Mouse (Mus musculus) gonadal fat pad, adult 2 months (tissue): ENCODE data around the gene Dnajb12. TPM values are rescaled to one million over a fixed set of nuclear protein-coding genes. Genes with fewer than 3 reads are reported as not detected.

Experiments used
- DNase-seq: peaks from one replicate; pipeline ENCODE4 v3.0.0-alpha.2; 2012; ENCODE audit warnings: low read depth
- polyA plus RNA-seq: library from polyadenylated mRNA; depleted of rRNA; stranded (reverse); fragments of >200 nt; gene quantifications from 2 replicates; pipeline ENCODE4 v1.2.3, GENCODE M21; 2012; rRNA removed

Gene Dnajb12
- polyA plus RNA-seq: 50.2 and 73.4 TPM in 2 replicates

GRCm38 (mm10) chr10:59879255-59880028 is at the start of gene Dnajb12:
Gene Dnajb12, plus strand, starts transcription at chr10:59879556.
- DNase-seq: no peak

DNA sequence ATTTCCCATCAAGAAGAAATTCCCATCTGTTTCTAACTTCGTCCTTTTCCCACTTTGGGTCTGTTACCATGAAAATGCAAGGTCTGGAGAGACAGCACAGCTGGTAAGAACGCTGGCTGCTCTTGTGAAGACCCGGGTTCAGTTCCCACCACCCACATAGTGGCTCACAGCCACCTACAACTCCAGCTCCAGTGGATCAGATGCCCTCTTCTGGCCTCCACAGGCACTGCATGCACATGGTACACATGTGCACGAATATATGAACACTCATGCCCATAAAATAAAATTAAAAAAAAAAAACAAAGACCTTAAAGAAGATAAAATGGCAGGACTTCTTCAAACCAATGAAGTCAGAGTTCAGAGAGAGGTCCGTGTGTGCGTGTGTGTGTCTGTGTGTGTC is 49.5 kb upstream of the Dnajb12 start:
- DNase-seq: no peak

GRCm38 (mm10) chr10:59831950-59832349 is 47.4 kb upstream of the Dnajb12 start:
- no peak for DNase-seq

GRCm38 (mm10) chr10:59835301-59836155 is 43.8 kb upstream of the Dnajb12 start:
- no peak for DNase-seq

DNA sequence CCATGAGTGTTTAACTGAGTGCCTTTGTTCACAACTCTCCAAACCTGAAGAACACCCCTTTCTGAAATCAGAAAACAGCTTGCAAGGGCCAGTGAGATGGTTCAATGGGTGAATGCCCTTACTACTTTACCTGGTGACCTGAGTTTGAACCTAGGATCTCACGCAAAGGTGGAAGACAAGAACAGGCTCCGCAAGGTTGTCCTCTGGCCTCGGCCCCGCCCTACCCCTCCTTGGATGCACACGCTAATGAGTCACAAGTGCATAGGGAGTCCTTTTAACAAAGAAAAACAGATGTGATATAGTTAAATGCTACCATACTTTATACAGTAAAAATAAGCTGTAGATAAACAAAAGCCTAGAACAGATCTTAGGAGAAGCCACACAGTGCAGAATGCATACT is 41.9 kb upstream of the Dnajb12 start:
- no peak for DNase-seq

GRCm38 (mm10) chr10:59841434-59841833 is 37.9 kb upstream of the Dnajb12 start:
- DNase-seq: no peak

- no peak for DNase-seq
Observed at GRCm38 (mm10) chr10:59843125-59843524, 36.2 kb upstream of the Dnajb12 start.

GRCm38 (mm10) chr10:59844686-59845085 is 34.7 kb upstream of the Dnajb12 start:
- no peak for DNase-seq

GRCm38 (mm10) chr10:59846416-59846815 is 32.9 kb upstream of the Dnajb12 start:
- no peak for DNase-seq

GRCm38 (mm10) chr10:59848079-59848877 is 31.1 kb upstream of the Dnajb12 start:
- DNase-seq: no peak

GRCm38 (mm10) chr10:59848953-59849352 is 30.4 kb upstream of the Dnajb12 start:
- no peak for DNase-seq

- no peak for DNase-seq
Observed at GRCm38 (mm10) chr10:59849371-59849770, 30.0 kb upstream of the Dnajb12 start.

GRCm38 (mm10) chr10:59857157-59857556 is 22.2 kb upstream of the Dnajb12 start:
- no peak for DNase-seq

DNA sequence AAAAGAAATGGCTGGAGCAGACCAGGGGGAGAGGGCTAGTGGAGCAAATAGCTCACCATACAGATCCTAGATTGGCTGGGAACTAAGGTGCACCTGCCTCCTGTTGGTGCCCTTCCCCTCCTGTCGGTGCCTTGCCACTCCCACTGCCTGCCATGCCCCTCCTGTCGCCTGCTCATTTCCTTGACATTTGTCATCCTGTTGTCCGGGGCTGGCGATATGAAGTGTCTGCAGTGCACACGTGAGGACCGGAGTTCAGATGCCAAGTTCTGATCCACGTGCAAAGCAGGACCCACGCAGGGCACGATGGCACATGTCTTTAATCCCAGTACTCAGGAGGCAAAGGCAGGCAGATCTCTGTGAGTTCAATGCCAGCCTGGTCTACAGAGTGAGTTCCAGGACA is 18.7 kb upstream of the Dnajb12 start:
- DNase-seq: no peak

DNA sequence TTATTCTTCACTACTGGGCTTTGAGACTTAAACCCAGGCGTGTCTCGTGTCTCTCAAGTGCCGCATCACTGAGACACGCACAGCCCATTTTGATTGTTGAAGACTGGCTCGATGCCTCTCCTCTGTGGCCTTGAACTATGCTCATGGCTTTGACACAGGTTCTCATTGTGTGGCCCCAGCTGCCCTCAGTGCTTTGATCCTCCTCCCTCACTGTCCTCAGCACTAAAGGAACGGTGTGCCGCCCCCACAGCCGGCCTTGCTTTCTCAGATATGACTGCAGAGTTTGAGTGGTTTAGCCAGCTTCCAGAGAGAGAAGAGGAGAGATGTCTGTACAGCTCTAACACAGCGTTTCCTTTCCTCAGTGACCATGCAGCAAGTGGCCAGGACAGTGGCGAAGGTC is 18.2 kb upstream of the Dnajb12 start:
- DNase-seq: no peak

- DNase-seq: no peak
Observed at GRCm38 (mm10) chr10:59862816-59863440, 16.4 kb upstream of the Dnajb12 start.

- no peak for DNase-seq
Observed at GRCm38 (mm10) chr10:59863620-59864019, 15.7 kb upstream of the Dnajb12 start.

DNA sequence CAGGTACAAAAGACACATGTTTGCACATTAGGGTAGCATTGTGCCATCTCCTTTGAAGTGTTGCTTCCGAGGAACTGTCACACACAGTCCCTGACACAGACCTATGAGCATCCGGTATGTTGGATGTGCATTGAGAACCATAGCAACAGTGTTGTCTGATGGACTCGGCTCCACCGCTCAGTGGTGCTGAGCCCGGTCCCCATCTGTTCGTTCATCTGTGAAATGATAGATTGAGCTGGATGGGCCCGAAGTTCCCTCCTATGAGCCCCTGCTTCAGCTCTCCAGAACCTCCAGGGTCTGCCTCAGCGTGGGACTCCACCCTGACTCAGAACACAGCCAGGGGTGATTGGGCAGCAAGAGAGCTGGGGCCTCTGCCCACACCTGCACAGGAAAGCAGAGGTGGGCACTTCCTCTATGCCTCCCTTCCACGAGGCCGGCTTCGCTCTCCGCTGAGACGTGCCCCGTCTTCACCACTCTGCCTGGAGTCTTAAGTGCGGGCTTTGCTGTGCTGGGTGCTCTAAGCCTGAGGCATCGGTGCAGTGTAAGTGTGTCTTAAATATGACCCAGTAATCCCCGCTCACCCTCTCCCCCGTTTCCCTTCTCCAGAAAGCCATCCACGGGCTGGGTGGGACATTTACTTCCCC is 15.0 kb upstream of the Dnajb12 start:
- no peak for DNase-seq

DNA sequence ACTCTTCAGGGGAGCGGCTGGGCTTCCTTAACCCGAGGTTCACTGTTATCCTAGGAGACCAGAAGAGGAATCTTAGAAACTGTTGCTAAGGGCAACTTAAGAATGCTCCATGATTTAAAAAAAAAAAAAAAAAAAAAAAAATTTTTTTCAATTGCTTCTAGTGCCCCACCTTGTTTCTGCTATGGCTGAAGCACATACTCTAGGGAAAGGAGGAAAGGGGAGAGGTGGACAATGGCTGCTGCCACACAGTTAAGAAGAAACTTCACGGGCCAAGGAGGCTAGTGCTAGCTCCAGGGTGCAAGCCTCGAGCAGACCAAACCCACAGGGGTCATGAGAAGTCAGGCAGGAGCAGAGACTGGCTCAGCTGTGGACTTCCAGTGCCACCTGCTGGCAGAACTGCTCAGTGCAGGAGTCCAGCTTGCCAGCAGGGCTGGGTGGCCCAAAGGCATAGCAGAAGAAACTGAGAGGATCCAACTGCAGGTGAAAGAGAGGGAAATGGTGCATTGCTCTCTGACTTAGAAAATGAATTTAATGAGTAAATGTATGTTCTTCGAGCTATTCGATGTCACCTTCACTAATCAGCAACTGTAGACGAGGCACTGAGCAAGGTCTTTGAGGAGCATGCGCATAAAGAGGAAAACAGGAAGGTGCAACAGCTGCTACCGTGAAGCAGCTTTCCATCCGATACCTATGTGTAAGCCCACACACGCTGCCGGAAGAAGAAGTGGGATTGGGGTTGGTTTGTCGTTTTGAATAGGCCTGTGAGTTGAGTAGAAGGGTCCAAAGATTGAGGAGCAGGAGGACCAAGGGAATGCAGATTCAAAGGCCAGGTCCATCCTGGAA is 14.3 kb upstream of the Dnajb12 start:
- no peak for DNase-seq

DNA sequence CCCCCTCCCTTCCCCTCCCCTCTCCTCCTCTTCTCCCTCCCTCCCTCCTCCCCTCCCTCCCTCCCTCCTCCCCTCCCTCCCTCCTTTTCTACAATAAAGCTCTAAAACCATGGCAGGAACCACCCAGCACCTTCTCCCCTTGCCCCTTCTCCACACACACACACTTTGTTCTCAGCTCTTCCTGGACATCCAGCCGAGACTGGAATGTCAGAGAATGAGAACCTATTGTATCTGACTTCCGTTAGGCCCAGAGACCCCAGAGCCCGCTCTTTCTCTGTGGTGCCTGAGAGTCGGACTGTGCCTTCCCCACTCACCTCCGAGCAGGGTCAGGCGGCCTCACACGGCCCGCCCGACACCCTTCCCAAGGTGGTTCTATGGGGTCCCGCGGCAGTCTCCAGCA is 11.1 kb upstream of the Dnajb12 start:
- DNase-seq: no peak
